Mouse (Mus musculus): ENCODE data around the gene Pced1a. TPM values are rescaled to one million over a fixed set of nuclear protein-coding genes. Genes with fewer than 3 reads are reported as not detected.

Gene Pced1a
- 15.2 and 15.4 TPM in 2 replicates for polyA plus RNA-seq (2015; fragmentation: Nextera tagmentation; extraction: Ambion mirVana)

DNA sequence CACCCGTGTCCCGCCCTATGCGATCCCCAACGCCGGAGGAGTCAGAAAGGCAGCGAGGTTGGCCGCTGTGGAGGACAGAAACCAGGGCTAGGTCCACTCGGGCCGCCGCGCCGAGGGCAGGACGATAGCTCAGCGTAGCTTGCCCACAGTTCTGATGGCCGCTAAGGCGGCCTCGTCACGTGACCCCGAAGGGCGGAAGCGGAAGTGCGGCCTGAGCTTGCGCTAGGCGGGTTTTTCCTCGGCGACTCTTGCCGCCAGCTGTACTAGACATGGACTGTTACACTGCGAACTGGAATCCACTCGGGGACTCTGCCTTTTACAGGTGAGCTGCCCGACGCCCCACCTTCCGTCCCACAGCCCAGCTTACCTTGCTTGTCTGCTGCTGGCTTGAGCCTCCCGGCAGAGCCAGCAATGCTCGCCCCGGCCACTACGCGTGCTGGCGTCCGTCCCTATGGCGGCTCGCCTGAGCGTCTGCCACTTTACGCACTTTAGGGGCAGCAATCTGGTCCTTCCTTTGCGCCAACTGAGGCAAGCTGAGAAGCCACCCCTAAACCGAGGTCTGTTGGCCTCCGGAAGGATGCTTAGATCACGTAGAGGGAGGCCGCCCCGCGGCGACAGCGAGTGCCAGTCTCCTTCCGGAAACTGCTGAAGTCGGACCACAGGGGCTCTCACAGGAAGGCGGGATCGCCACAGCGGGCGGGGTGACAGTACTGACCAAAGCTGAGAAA is at the start of gene Pced1a, which contains the start of gene Vps16:
Gene Pced1a (minus strand): TSS at position 576 of the 728 bp plus-strand sequence.
Gene Vps16 (plus strand): TSS at position 214 of the 728 bp plus-strand sequence.
- ATAC-seq: peak; percentile 96
- peak within 1 kb of the TSS; percentile 97 for H3K27ac ChIP-seq (ENCODE audit: low read depth, low read length)
- peak within 1 kb of the TSS; percentile 85 for H3K9ac ChIP-seq (ENCODE audit: low read depth, low read length)
- H3K36me3 ChIP-seq (ENCODE audit: control insufficient read depth, insufficient read depth, low read length): no peaks in the 10 kb centered on the region
- no peaks in the 10 kb centered on the region for H3K9me3 ChIP-seq (ENCODE audit: control insufficient read depth, low read length)
- peaks cover 26% of the 10 kb centered on the region for H3K4me1 ChIP-seq (ENCODE audit: control insufficient read depth, insufficient read depth, low read depth, low read length)
- H3K4me3 ChIP-seq (ENCODE audit: low read length): peak within 1 kb of the TSS; percentile 90
- H3K4me2 ChIP-seq (ENCODE audit: low read length): peak within 1 kb of the TSS; percentile 84
- no peaks in the 10 kb centered on the region for H3K27me3 ChIP-seq (replicated peaks; ENCODE audit: control insufficient read depth, insufficient read depth, low read length)
- WGBS: under 1% methylated on average over 58 of the region's 58 CpGs

DNA sequence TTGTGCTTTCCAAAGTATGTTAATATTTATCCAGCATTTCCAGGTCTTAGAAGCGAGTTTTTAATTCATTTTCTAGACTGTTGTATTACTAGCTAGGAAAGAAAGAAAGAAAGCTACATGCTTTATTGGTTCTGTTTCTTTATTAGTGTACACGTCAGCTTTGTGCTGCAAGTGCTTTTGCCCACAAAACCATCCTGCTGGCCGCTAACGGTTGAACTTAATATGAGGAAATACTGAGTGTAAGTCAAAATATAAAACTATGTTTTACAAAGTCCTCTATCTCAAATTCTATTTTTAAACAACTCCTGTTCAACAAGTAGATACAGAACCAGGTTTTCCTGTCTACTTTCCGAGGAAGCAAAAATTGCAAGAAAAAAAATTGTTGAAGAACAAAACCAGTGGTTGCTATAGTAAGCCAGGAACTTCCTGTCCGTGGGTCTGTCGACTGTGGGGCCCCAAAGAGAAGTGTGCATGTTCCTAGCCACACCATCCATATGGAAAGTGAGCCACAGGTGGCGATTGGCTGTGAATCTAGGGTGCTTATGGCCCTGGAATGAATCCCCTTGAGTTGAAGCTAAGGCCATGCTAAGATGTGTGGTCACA is 48.5 kb upstream of the Pced1a start:
- WGBS: 78% methylated on average over 8 of the region's 8 CpGs
- no peak overlapping the region for H3K9ac ChIP-seq (ENCODE audit: low read depth, low read length)
- H3K36me3 ChIP-seq (ENCODE audit: control insufficient read depth, insufficient read depth, low read length): no peaks in the 10 kb centered on the region
- no peak overlapping the region for H3K4me2 ChIP-seq (ENCODE audit: low read length)
- no peaks in the 10 kb centered on the region for H3K27me3 ChIP-seq (replicated peaks; ENCODE audit: control insufficient read depth, insufficient read depth, low read length)
- no peaks in the 10 kb centered on the region for H3K9me3 ChIP-seq (ENCODE audit: control insufficient read depth, low read length)
- H3K4me3 ChIP-seq (ENCODE audit: low read length): no peak overlapping the region
- no peak for ATAC-seq
- no peak overlapping the region for H3K27ac ChIP-seq (ENCODE audit: low read depth, low read length)
- H3K4me1 ChIP-seq (ENCODE audit: control insufficient read depth, insufficient read depth, low read depth, low read length): peaks cover 12% of the 10 kb centered on the region

DNA sequence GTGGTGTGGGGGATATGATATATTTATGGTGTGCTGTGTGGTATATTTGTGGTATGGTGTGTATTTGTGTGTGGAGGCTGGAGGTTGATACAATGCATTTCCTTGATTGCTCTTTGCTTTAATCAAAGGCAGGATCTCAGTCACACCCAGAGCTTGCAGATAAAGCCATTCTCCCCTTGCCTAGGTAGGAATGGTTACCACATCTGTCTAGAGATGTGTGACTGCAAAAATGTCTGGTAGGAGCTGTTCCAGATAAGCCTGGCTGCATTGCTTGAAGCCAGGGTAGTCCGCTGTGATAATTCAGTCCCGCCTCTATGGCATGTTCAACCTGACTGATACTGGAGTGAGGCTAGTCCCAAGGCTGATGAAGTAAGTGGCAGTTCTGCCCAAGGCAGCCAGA is 45.4 kb upstream of the Pced1a start:
- H3K27me3 ChIP-seq (replicated peaks; ENCODE audit: control insufficient read depth, insufficient read depth, low read length): no peaks in the 10 kb centered on the region
- no peak overlapping the region for H3K9ac ChIP-seq (ENCODE audit: low read depth, low read length)
- H3K4me1 ChIP-seq (ENCODE audit: control insufficient read depth, insufficient read depth, low read depth, low read length): peaks cover 12% of the 10 kb centered on the region
- no peaks in the 10 kb centered on the region for H3K9me3 ChIP-seq (ENCODE audit: control insufficient read depth, low read length)
- no peak overlapping the region for H3K4me3 ChIP-seq (ENCODE audit: low read length)
- 0 out of 2 replicates have a peak overlapping the region, but pooled peaks have one; percentile 20 for H3K27ac ChIP-seq (ENCODE audit: low read depth, low read length)
- no peaks in the 10 kb centered on the region for H3K36me3 ChIP-seq (ENCODE audit: control insufficient read depth, insufficient read depth, low read length)
- no peak overlapping the region for H3K4me2 ChIP-seq (ENCODE audit: low read length)
- ATAC-seq: peak; percentile 40; the same call in 1 of the 2 replicates
- WGBS: 68% methylated on average over 2 of the region's 2 CpGs

DNA sequence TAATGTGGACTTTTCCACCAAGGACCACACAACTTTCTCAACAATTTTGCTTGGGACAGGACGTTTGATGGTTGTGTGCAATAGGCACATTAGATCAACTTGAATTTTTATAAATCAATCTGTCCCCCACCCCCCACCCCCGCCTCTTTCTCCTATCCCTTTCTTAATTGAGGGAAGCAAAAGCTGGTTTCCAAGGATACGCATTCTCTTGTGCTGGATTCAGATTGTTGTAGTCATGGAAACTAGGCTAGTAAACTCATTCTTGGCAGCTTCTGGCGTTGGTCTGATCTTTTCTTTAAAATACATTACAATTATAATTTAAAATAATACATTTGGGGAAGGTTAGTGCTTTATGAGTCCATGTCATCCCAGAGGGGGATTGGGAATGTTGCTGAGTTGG is 44.9 kb upstream of the Pced1a start:
- Histone ChIP-seq H3K36me3 (ENCODE audit: control insufficient read depth, insufficient read depth, low read length) (no peaks in the 10 kb centered on the region), H3K9me3 (ENCODE audit: control insufficient read depth, low read length) (no peaks in the 10 kb centered on the region), H3K27ac (ENCODE audit: low read depth, low read length) (no peak overlapping the region), H3K4me3 (ENCODE audit: low read length) (no peak overlapping the region), H3K4me1 (ENCODE audit: control insufficient read depth, insufficient read depth, low read depth, low read length) (peaks cover 12% of the 10 kb centered on the region), H3K4me2 (ENCODE audit: low read length) (no peak overlapping the region; the same call in 1 of the 2 replicates), H3K27me3 (replicated peaks; ENCODE audit: control insufficient read depth, insufficient read depth, low read length) (no peaks in the 10 kb centered on the region), H3K9ac (ENCODE audit: low read depth, low read length) (no peak overlapping the region)
- WGBS: 19% methylated on average over 4 of the region's 4 CpGs
- peak; percentile 61; the same call in 1 of the 2 replicates for ATAC-seq

DNA sequence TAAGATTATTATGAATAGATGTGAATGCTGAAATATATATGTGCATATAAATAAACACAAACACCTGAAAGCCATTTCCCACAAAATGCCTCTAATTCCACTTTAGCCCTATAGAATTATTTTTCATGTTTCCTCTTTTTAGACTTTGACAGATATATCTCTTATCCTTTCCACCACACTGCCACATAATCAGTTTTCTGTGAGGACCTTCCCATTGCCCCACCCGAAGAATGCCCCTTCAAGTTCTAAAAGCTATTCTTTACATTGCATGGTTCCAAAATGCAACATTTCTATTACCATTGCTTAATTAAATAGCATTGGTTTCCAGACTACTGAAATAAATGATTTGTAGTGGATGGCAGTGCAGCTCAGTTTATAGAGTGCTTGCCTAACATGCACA is 41.9 kb upstream of the Pced1a start:
- no peak overlapping the region for H3K27ac ChIP-seq (ENCODE audit: low read depth, low read length)
- no peak overlapping the region for H3K4me2 ChIP-seq (ENCODE audit: low read length)
- peaks cover 12% of the 10 kb centered on the region for H3K4me1 ChIP-seq (ENCODE audit: control insufficient read depth, insufficient read depth, low read depth, low read length)
- ATAC-seq: no peak
- no peak overlapping the region for H3K4me3 ChIP-seq (ENCODE audit: low read length)
- H3K27me3 ChIP-seq (replicated peaks; ENCODE audit: control insufficient read depth, insufficient read depth, low read length): no peaks in the 10 kb centered on the region
- H3K9ac ChIP-seq (ENCODE audit: low read depth, low read length): no peak overlapping the region
- WGBS: 88% methylated on average over 1 of the region's 1 CpGs
- no peaks in the 10 kb centered on the region for H3K9me3 ChIP-seq (ENCODE audit: control insufficient read depth, low read length)
- H3K36me3 ChIP-seq (ENCODE audit: control insufficient read depth, insufficient read depth, low read length): no peaks in the 10 kb centered on the region

DNA sequence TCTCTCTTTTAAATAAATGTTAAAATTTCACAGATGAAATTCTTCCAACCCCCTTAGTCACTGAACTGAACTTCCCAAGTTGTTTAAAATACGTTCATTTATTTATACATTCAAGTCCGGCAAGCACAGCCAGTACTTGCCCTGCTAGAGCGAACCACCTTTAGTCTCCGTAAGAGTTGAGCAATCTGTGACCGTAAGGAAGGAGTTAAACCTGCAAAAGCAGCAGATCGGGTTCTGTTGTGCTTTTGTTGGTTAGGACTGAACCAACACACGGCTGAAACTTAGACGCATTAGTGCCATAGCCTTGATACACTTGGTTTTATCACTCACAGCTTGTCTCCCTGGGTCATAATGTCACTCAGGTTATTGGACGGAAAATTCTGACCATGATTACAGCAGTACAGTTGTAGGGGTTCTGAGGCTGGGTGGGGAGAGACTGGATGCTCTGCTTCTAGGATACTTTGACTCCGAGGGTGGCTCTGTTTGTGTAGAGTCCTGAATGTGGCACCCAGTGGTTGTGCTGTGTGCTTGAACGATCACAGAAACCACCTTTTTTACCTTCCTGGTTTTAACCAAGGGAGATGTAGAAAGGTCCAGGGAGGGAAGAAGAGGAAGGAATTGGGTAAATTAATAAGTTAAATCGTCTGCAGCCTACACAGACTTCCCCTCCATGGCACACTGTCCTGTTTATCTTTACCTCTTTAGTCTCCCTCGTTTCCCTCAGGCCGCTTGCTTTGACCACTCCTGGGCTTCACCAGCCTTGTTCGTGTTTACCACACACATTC is 37.0 kb upstream of the Pced1a start:
- Histone ChIP-seq H3K4me2 (ENCODE audit: low read length) (no peak overlapping the region), H3K27ac (ENCODE audit: low read depth, low read length) (no peak overlapping the region), H3K9ac (ENCODE audit: low read depth, low read length) (no peak overlapping the region), H3K36me3 (ENCODE audit: control insufficient read depth, insufficient read depth, low read length) (no peaks in the 10 kb centered on the region), H3K4me3 (ENCODE audit: low read length) (no peak overlapping the region), H3K27me3 (replicated peaks; ENCODE audit: control insufficient read depth, insufficient read depth, low read length) (no peaks in the 10 kb centered on the region), H3K9me3 (ENCODE audit: control insufficient read depth, low read length) (no peaks in the 10 kb centered on the region), H3K4me1 (ENCODE audit: control insufficient read depth, insufficient read depth, low read depth, low read length) (no peaks in the 10 kb centered on the region)
- 75% methylated on average over 15 of the region's 15 CpGs for WGBS
- no peak for ATAC-seq

- H3K36me3 ChIP-seq (ENCODE audit: control insufficient read depth, insufficient read depth, low read length): no peaks in the 10 kb centered on the region
- no peak overlapping the region for H3K4me3 ChIP-seq (ENCODE audit: low read length)
- no peak overlapping the region for H3K27ac ChIP-seq (ENCODE audit: low read depth, low read length)
- no peak overlapping the region for H3K9ac ChIP-seq (ENCODE audit: low read depth, low read length)
- H3K4me1 ChIP-seq (ENCODE audit: control insufficient read depth, insufficient read depth, low read depth, low read length): peaks cover under 1% of the 10 kb centered on the region; the same call in 1 of the 2 replicates
- 95% methylated on average over 3 of the region's 3 CpGs for WGBS
- ATAC-seq: no peak
- no peaks in the 10 kb centered on the region for H3K27me3 ChIP-seq (replicated peaks; ENCODE audit: control insufficient read depth, insufficient read depth, low read length)
- no peak overlapping the region for H3K4me2 ChIP-seq (ENCODE audit: low read length)
- no peaks in the 10 kb centered on the region for H3K9me3 ChIP-seq (ENCODE audit: control insufficient read depth, low read length)
Observed at GRCm38 (mm10) chr2:130459576-130459975, 35.1 kb upstream of the Pced1a start.

DNA sequence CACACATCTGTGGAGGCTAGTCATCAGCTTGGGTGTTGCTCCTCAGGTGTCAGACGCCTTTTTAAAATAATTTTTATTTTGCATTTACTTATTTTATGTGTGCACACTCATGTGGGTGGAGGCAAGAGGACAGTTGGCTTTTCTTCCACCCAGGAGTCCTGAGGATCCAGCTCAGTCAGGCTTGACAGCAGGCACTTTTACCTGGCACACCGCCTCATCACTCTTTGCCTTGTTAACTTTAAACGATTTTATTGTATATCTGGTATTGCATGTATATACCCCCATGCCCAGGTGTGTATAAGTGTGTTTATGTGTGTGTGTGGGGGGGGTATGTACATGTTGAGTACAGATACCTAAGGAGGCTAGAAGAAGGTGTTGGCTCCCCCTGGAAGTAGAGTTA is 33.4 kb upstream of the Pced1a start:
- Histone ChIP-seq H3K27ac (ENCODE audit: low read depth, low read length) (no peak overlapping the region), H3K27me3 (replicated peaks; ENCODE audit: control insufficient read depth, insufficient read depth, low read length) (no peaks in the 10 kb centered on the region)
- WGBS: 89% methylated on average over 3 of the region's 3 CpGs

More for the DNA sequence above, 33.4 kb upstream of the Pced1a start:
- no peak for ATAC-seq
- Histone ChIP-seq H3K36me3 (ENCODE audit: control insufficient read depth, insufficient read depth, low read length) (no peaks in the 10 kb centered on the region), H3K9ac (ENCODE audit: low read depth, low read length) (no peak overlapping the region), H3K9me3 (ENCODE audit: control insufficient read depth, low read length) (no peaks in the 10 kb centered on the region), H3K4me2 (ENCODE audit: low read length) (no peak overlapping the region), H3K4me1 (ENCODE audit: control insufficient read depth, insufficient read depth, low read depth, low read length) (peaks cover 8% of the 10 kb centered on the region), H3K4me3 (ENCODE audit: low read length) (no peak overlapping the region)

All from hindbrain, embryonic 16.5 days (tissue).